Mouse (Mus musculus): ENCODE data around the gene Ttc23.

The Ttc23 gene

DNA sequence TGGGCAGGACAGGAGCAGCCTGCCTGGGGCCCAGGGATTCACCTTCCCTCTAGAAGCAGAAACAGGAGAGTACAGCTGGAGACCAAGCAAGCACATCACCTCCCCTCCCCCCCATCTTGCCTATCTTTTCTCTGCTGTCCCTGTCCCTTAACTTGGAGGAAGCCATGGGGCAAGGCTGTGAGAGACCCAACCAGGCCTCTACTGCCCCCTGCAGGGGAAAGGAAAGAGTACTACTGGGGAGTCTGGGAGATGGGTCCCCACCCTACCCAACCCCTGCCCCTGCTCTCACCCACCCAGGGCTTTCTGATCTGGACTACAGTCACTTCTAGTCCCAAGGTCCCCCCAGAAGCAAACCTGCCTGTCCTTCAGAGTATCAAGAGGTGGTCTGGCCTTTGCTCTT is 53.6 kb downstream of the Ttc23 start:
- DNase-seq, result peak; percentile 80

DNA sequence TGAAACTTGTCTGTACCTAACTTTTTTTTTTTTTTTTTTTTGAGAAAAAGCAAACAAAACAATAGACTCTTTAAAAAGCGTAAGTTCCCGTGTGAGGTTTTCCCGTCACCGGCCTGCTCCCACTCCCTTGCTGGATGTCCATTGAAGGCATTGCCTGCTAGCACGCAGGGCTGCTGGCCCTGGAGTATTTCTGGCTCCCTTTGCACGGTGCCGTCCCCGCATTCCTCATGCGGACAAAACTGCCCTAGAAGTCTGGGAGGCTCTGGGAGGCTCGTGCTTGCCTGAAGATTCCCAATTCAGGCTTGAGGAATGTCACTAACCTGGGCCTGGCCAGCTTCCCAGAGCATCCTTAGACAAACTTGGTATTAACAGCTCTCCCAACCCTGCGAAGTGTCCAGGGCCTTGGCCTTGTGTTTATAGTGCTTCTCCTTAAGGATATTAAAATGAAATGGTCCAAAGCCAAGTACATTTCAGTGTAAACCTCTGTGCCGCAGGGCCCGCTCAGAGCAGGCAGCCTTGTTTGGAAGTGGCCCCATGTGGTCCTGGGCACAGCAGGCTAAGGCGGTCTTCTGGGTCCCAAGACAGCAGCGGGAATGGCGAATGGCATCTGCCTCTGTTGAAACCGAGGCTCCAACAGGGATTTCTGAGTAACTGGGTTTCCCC is 54.2 kb downstream of the Ttc23 start:
- no peak for DNase-seq

DNA sequence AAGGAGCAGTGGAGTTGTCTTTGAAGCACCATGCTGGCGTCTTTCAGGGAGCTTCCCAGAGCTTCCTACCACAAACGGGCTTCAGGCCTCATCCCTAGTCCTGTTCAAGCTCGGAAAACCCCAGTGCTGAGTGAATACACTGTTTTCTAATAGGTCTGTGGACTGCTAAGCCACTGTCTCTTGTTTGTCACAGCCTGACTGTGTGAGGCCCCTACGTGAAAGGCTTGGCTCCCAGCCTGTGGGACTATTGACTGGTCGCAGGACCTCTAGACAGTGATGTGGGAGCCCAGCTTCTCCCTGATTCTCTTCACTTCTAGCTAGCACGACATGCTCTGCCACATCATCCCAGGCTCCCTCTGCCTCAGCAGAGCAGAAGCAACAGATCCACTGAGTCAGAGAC is 61.0 kb downstream of the Ttc23 start:
- DNase-seq, result no peak

DNA sequence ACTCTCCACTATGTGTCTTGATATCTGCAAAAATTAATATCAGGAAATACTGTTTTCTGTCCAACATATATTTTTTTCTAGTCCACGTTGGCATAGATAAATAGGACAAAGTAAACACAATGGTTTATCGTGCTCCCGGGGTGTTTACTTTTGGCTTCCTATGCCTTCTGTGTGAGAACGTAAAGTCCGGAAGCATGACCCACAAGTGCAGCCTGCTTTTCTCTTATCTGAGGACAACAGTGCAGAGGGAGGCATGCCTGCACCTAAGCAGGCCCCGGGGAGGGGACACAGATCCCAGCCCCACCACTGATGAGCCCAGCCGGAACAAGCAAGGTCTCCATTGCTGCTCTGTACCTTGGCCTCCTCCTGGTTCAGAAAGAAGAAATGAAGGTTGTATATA is 63.0 kb downstream of the Ttc23 start:
- peak; percentile 64 for DNase-seq

- DNase-seq, result peak; percentile 79
Measured at GRCm38 (mm10) chr7:67713820-67714510, 66.8 kb downstream of the Ttc23 start.

- DNase-seq, result no peak
Measured at GRCm38 (mm10) chr7:67715176-67715575, 68.0 kb downstream of the Ttc23 start.

DNA sequence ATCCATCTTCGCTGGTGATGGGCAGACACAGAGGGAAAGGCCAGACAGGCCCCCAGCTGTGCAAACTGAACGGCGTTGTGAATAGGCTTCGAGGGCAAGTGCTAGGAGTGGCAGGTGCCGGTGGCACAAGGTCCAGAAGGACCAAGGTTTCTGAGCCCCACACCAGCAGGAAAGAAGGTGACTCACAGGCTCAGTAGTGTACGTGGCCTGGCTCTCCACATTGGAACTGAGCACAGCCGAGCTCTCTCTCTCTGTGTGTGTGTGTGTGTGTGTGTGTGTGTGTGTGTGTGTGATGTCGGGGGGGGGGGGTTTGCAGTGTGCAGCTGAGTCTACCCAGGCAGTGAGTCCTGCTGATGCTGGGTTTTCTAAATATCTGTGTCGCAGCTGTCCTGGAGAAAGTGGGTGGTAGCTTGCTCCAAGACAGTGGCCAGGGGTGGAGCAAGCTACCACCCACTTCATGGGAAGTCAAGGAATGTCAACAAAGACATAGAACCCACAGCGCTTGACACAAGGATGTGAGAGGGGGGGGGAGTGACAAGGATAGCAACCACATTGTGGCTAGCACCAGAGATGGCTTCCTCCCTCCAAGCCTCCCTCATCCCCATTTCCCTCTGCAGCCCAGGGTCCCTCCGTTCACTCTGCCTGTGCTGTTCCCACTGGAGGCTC is 69.1 kb downstream of the Ttc23 start:
- DNase-seq, result peak; percentile 76

DNA sequence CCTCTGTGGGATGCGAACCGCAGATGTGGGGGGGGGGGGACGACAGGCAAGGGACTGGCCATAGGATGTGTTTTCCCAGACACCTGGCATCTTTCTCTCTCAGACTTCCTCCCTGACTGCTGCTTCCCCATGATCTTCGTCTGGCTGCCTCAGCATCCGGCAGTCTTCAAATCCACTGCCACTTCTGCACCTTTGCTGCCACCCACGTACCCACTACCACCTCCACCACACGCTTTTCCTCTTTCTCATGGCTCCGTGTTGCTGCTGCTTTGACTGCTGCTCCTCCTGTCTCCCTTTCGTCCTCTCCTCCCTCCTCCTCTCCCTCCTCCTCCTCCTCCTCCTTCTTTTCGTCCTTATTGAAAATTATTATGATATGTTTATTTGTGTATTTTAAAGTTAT is 69.7 kb downstream of the Ttc23 start:
- no peak for DNase-seq

- no peak for DNase-seq
Measured at GRCm38 (mm10) chr7:67717520-67717919, 70.3 kb downstream of the Ttc23 start.

DNA sequence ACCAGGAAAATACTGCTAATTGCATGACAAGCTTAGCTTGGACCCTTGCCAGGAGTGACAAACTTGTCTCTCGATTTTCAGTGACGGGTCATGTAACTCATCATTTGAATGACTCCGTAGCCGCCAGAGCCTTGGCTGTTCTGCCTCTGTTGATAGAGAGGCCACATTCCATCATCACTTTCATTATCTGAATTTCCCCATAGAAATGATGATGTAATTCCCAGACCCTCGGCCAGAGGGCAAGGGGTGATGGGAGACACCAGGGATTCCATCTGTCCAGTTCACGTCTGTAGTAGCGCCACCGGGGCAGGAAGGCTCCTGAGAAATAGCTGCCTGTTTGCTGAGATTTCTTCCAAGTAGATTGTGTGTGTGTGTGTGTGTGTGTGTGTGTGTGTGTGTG is 71.6 kb downstream of the Ttc23 start:
- DNase-seq, result peak; percentile 72

- DNase-seq, result no peak
Measured at GRCm38 (mm10) chr7:67722163-67722562, 75.0 kb downstream of the Ttc23 start.

DNA sequence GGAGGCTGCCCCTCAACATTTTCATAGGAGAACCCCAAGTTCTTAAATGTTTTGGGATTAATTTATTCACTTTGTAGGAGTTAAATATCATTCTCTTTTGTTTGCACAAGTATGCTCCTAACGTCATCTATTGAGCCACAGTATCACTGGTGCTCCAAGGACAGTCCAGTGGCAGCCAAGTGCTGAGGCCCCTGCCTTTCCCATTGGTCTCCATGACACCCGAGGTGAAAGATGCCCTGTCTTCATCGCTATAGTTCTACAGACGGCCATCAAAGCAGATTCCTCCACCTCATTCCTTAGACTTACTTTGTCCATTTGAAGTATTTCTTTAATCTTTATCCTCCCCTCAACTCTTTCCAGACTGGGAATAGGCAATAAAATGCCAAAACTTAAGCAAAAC is 77.3 kb downstream of the Ttc23 start:
- no peak for DNase-seq

DNA sequence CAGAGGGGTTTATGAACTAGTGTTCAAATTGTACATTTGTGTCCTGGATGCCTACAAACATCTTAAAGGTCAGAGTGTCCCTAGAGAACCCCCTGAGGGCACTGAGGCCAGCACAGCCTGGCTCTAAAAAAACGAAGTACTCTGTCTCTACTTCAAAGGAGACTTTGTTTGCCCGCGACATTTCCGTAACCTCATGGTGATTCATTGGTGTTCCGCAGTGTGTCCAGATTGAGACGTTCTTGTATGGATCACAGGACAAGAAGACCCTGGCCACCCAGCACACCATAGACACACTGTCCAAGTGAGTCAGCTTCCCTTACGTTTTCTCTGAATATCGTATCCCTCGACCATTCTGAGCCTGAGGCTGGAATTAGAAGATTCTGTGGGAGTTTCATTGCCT is 77.8 kb downstream of the Ttc23 start:
- DNase-seq, result no peak

- DNase-seq, result no peak
Measured at GRCm38 (mm10) chr7:67728203-67728602, 81.0 kb downstream of the Ttc23 start.

DNA sequence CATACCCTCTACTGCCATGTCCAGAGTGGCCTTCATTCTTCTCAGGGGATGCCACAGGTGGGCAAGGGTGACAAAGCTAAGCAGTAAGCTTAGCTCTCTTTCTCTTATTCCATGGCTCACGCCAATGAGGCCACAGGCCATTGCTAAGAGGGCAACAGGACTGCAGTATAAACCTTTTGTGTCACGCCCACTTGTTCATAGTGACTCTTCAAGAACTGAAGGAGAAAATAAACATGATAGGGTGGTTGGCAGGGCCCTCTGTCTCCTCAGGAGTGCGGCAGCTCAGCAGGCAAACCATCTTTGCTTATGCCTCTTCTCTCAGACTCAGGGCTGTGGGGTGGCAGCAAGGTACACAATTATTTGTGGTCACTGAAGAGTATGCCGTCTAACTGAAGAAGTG is 81.6 kb downstream of the Ttc23 start:
- DNase-seq, result no peak

DNA sequence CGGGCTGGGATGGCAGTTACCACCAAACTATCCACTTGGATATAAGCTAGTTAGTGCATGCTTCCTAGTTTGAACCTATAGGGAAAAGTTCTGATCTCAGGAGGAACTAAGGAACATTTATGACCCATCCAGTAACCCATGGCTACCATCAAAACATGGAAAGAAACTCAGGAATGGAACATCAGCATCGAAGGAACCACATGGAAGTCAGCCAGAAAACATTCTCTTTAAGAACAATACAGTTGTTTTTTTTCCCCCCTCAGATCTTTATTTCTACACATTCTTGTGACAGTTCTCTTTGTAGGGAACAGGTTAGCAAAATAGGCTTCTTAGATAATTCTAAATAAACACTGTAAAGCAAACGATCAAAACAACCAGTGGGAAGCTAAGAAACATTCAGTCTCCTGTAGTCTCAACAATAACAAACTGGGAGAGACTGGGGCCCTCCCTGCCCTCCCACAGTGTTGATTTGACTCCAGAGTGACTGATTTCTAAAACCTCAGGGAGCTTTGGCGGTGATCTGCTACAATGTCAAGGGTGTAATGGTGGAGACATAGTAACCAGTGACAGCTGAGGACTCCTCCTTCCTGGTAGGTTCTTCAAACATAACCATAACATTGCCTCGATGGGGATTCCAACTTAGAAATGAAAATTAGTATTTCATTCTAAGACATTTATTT is 83.4 kb downstream of the Ttc23 start:
- no peak for DNase-seq

- no peak for DNase-seq
Measured at GRCm38 (mm10) chr7:67732276-67732675, 85.1 kb downstream of the Ttc23 start.

DNA sequence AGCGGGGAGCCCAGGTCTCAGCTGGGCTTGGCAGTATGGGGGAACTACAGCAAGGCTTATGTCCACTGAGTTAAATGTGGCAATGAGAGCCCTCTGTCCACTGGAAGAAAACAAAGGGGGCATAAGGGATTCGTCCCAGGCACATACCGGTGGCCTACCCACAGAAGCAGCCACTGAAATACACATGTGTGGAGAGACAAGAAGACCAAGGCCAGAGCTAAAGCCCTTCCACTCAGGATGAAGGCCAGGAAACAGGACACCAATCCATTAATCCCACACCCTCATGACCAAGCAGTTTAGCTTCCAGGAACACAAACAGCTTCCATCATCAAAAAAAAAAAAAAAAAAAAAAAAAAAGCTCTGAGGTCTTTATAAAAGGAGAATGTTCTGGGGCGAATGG is 93.2 kb downstream of the Ttc23 start:
- no peak for DNase-seq

GRCm38 (mm10) chr7:67740796-67741195 is 93.6 kb downstream of the Ttc23 start:
- DNase-seq, result no peak

- peak; percentile 78 for DNase-seq
Measured at GRCm38 (mm10) chr7:67741706-67742105, 94.5 kb downstream of the Ttc23 start.

DNA sequence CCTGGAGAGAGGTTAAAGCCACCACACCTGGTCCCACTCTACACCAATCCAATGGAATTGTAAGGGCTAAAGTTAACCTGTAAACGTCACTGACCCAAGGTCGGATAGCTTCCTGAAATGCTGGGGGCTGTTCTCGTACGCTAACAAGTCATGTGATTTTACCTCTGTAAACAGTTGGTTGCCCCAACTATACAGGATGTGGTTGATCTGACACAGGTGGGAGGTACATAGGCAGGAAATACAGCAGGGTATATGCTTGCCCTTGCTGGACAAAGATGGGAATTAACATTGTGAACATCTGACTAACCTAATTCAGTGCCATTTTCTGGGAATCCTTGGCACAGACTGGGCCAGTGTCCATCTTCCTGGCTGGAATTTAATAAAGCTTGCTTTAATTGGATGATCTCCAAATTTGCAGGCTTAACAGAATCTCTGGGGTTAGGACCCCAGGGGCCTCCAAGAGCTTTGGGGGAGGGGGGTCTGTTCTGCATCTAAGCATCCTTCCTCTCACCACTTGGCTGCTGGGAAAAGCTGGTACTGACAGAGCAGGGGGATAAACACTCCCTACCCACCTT is 100.6 kb downstream of the Ttc23 start:
- DNase-seq, result no peak

- no peak for DNase-seq
Measured at GRCm38 (mm10) chr7:67749441-67750239, 102.4 kb downstream of the Ttc23 start.
